Mouse (Mus musculus) gastrocnemius, postnatal 25 days (tissue): ENCODE measurements around the gene Steap3. TPM values are rescaled to one million over a fixed set of nuclear protein-coding genes. Genes with fewer than 3 reads are reported as not detected.
"Not testable (repeated sequence)": the region's sequence is repeated elsewhere in the genome, so short reads cannot be mapped to it uniquely, and the experiment has no call there.

Experiments used
- DNase-seq: peaks from one replicate; pipeline ENCODE4 v3.0.0; 2022
- long read RNA-seq, 2 experiments: library from polyadenylated mRNA; stranded (forward); transcript quantifications; one replicate each; pipeline ENCODE4 v2.0.0; 2021
- total RNA-seq, 2 experiments: library from RNA; stranded (reverse); gene quantifications; 1 replicate in 1 of 2; 2 replicates in 1 of 2; pipeline ENCODE4 v1.2.3; 2021

Steap3 gene
- 10 to 100 TPM; 21.6 to 22.6 TPM for total RNA-seq
- long read RNA-seq, experiment 1, partial matches to known transcripts: 0 of 11 reads
- long read RNA-seq, experiment 1, other reads (novel, unspliced or antisense): 8 of 11 reads
- long read RNA-seq, experiment 2, partial matches to known transcripts: 4 of 25 reads
- long read RNA-seq, experiment 2, other reads (novel, unspliced or antisense): 17 of 25 reads

DNA sequence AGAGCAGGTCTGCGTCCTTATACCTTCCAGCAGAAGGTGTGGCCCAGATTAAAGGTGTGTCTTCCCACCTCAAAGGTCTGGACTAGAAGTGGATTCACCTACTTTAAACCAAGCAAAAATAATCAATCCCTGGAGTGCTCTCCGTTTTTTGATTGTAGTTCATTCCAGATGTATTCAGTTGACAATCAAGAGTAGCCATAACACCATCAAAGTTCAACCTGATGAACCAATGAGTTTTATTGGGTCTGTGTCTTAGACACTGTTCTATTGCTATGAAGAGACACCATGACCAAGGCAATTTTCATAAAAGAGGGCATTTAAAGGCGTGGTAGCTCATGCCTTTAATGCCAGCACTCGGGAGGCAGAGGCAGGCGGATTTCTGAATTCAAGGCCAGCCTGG is at the start of gene Steap3:
Gene Steap3, minus strand, starts transcription at position 101 of the 400 bp plus-strand sequence.
- DNase-seq: no peak

DNA sequence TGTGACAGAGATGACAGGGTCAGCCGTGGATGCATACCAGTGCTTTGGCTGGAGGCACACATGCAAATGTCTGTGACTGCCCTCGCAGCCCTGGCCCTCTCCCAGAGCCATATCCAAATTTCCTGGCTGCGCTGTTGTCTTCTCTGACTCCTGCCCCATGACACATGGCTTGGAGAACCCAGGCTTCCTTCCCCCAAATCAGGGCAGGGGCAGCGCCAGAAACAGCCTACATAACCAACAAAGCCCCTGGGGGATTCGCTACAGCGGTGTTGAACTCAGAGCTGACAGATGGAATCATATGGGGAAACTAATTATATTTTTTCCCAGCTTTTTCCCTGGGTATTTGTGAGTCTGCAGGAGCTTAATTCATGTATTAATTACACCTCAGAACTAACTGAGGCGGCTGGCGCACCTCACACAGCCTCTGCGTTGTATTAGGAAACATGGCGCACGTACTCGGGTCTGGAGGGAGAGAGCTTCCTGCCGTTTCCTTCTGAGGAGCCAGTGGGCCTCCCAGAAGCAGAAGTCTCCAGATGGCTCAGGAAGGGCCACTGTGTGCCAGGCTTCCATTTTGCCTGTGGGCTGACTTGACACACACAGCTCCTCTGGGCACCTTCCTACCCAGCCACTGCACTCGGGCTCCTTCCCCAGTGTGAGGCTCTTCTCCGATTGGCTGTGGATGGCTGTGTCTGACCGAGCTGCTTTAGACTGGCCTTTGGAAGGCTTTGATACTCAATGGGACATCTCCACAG is 48.9 kb upstream of the Steap3 start:
- DNase-seq: no peak

DNA sequence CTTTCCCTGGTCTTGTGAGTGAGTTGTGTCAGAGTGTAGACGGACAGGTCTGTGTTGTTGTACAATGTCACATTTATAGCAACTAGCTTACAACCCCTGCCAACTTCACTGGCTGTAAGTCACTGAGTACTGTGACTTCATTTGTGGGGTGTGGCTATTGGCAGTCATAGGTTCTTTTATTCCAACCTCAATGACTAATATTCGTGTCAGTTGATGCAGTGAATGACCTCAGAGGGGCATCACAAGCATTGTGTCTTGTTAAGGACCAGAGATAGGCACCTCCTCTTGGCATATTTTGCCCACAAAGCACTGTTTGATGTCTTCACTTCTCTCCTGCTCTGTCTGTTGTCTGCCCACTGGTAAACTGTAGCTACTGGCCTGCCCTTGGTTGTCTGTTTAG is 33.3 kb upstream of the Steap3 start:
- no peak for DNase-seq

DNA sequence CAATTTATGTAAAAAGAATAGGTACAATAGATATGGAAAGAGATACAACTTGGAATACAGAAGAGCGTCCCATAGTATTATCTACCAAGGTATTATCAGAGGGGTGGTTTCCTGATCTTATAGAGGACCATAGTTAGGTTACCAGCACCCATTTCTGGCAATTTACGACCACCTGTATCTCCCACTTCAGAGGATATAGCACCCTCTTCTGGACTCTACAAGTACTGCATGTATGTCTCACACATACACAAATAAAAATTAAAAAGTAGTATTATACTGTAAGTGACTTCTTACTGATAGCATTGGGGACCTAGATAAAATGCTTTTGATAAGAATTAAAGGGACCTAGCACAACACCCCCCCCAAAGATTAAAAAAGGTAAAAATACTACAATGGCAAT is 24.4 kb upstream of the Steap3 start:
- DNase-seq: no peak

DNA sequence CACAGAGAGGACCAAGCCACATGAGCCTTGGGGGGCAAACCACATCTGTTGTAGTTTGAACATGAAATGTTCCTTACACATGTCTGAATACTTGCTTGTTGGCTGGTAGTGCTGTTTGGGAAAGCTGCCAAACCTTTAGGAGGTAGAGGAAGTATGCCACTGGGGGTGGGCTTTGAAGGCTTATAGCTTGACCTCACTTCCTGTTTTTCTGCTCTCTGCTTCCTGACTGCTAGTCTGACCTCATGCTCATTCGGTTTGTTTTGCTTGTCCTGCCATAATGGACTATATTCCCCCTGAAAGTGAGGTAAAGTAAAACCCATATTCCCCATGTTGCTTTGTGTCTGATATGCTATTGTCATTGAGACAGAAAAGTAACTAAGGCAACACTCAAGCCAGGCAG is 21.3 kb upstream of the Steap3 start:
- no peak for DNase-seq

DNA sequence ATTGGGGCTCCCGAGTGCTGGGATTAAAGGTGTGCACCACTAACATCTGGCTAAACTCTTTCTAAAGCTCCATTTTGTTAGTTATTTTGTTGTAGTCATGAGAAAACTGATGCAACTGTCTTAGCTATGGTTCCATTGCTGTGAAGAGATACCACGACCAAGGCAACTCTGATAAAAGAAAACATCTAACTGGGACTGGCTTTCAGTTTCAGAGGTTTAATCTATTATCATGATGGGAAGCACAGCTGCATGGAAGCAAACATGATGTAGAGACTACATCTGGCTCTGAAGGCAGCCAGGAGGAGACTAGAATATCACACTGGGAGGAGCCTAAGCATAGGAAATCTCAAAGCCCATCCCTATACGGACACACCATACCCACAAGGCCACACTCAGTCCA is 19.2 kb upstream of the Steap3 start:
- DNase-seq: no peak

DNA sequence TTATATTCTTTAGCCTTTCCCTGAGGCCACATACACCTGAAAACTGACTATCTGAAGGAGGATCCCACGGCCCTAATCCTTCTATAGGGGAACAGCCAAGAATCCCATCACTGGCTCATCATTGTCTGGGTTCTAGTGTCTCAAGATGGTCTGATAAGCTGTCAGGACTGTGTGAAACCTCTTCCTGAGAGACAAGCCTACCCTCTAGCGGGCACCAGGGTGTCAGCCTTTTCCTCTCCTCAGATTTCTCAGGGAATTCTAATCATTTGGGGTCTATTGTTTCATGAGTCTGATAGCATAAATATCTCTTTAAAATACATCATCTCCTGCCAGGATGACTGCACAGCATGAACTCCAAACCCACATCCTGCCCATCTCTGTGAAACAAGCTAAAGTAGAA is 17.3 kb upstream of the Steap3 start:
- DNase-seq: no peak

DNA sequence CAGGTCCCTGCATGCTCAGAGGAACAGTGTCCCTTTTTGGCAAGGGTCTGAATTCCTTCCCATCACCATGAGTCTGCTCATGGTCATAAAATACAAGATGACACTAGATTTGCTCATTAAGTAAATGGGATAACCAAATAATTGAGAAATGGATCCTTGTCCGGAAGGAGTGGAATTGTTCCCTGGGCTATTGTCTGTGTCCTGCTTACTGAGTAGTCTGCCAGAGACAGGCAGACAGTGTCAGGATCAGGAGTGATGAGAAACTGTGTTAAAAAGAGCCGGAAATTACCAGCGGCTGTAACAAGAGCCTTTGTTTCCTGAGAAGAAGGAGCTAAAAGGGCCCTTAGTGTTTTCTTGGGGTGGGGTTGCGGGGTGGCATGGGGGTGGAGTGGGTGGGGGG is 15.2 kb upstream of the Steap3 start:
- no peak for DNase-seq

DNA sequence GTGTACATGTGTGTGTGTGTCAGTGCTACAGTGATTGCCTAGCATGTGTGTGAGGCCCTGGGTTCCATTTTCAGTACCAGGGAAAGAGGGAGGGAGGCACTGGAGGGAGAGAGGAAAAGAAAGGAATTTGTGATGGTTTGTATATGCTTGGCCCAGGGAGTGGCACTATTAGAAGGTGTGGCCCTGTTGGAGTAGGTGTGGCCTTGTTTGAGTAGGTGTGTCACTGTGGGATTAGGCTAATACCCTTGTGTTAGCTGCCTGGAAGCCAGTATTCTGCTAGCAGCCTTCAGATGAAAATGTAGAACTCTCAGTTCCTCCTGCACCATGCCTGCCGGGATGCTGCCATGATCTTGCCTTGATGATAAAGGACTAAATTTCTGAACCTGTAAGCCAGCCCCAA is 3.6 kb upstream of the Steap3 start:
- DNase-seq: not testable (repeated sequence)

DNA sequence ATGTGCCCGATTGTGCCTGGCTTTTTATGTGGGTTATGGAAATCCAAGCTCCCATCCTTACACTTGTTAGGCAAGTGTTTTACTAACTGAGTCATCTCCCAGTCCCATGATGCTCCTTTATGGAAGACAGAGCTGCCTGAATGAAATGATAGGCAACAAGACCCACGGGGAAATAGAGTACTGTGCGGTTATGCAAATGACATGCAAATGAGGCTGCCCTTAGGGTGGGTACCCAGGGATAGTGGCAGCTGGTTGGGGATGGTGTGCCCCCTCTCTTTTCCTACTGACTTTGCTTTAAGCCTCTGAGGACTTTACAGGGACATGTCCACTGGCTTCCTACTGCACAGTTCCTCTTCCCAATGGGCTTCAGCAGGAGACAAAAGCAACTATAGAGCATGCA is 2.7 kb upstream of the Steap3 start:
- DNase-seq: no peak

DNA sequence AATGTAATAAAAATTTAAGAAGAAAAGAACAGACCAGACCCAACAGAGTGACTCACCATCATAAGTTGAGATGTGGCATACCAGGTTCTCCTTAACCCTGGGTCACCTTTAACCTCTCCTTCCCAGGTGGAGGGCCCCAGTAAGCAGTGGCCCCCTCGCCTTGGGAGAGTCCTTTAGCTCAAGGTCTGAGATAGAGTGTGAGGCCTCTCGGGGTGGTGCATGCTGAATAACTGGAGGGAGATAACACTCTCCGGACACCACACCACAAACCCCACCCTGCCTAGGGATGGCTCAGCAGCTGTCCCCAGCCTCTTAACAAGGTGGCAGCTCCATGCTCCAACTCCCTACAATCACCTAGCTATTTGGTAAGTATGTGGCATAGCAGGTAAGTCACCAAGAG is 1.6 kb downstream of the Steap3 start:
- no peak for DNase-seq

DNA sequence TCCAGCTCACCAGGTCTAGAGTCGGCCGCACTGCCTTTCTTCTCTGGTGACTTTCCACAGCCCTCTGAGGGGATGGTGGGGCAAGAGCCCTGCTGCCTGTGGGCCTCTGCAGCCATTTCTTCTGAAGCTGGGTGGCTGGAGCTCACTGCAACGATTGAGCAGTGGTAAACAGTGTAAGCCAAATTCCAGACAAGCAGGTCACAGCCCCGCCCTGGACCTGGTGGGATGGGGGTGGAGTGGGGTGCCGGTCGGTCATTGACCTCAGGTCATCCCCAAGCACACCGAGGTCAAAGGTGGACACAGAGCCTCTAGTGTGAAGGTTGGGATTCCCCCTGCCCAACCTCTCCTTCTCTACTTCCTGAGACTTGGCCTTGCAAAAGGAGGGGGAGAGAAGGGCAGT is 2.4 kb downstream of the Steap3 start:
- no peak for DNase-seq

DNA sequence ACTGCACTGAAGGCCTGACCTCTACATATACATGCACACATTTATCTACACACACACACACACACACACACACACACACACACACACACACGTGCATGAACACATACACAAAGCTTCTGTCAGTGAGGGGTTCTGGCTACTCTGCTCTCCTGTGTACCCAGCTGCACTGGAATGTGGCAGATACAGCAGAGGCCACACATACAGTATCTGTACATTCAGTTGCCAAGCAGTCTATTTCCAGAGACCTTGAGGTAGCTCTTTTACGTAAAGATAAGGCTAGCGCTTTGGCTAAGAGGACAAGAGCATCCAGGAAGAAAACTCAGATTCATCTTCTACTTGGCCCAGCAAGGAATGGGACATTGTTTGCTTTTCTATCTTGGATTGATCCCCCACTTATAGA is 4.9 kb downstream of the Steap3 start:
- DNase-seq: no peak

DNA sequence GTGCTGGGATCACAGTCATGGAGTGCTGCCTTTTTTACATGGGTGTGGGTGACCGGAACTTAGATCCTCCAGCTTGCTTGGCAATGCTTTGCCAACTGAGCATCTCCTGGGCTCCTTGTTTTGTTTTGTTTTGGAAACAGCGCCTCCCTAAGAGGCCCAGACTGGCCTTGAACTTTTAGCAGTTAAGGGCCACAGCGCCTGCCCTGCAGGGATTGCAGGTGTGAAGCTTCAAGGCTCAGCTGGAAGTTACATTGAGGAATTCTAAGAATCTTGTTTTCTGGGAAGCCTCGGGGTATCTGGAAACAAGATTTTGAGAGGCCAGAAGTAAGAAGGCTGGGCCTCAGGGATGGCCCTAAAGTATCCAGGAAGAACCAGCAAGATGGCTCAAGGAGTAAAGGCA is 6.0 kb downstream of the Steap3 start:
- no peak for DNase-seq

DNA sequence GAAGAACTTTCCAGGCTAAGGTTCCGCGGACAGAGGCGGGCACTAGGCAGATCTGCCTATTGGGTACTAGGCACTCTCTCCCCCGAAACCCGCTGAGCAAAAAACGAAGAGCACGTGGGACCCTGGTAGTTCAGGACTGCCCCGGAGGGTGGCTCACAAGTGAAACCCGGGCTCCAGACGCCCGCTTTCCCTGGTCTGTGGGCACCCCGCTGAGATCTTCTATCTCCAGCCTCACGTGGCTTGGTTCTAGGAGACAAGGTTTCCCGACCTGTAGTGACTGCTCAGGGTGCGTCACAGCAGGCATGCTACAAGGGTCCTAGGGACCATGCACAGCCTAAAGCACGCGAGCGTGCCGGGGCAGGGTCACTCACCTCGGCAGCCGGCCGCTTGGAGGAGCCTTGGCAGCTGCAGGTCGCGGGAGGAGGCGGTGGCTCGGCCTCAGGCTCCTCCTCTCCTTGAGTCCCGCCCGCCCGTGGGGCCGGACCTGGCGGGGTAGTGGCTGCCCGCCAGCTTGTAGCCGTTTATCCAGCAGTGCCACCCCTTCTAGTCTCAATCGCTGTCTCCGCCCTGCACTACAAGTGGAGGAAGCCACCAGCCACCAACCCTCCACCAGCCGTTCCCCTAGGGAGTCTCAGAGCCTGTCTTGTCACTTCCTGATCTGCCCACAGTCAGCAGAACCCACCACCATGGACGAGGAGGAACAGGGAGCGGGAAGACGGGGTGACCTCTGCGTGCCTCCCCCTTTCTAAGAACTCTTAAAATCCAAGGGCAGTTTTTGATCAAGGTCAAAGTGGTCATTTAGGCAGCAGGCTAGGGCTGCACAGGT is 7.4 kb downstream of the Steap3 start:
- peak; percentile 90 for DNase-seq

DNA sequence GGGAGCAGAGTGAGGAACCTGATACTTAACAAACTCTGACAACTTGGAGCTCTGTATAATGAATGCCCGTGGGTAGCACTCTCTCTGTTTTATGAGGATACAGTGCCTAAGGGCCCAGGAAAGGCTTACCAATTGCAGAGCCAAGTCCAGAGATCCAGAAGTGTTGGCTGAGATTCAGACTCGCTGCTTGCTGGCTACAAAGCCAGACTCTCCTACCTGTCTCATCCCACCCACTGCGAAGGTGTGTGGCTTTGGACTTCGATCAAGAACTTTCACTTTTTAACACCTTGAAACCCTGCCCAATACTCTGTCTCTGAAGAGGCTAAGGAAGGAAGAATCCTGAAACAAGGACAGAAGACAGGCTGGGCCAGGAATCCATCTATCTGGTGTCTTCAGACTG is 9.3 kb downstream of the Steap3 start:
- no peak for DNase-seq

DNA sequence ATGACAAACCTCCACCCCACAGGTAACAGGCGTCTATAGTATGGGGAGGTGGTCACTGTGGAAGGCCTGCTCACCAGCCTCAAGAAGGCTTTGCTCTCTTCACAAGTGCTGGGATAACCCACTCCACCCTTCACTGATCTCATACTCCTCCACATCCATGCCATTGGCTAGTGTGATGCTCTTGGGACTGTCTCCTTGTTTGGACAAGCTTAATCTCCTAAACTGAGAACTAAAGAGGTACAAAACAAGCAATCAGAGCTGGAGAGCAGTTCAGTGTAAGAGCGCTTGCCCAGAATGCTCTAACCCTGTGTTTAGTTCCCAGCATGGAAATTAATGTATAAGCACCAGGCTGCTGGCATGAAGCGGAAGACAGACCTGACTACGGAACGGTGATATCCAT is 11.3 kb downstream of the Steap3 start:
- no peak for DNase-seq

DNA sequence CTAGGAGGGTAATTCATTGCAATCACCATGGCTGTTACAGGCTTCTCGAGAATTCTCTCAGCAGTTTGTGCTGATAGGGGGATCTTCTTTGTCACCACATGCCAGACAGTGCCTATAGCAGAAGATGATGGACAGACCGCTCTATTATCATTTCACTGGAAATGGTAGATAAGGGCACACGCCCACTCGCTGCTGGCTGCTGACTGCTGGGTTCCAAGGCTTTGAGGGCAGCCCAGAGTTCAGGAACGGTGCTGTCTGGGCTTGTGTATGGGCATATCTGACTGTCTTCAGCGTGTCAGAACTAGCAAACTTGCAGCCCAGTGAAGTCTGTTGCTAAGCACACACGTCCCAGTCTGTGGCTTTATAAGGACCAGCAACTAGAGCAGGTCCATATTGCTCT is 13.3 kb downstream of the Steap3 start:
- DNase-seq: no peak

DNA sequence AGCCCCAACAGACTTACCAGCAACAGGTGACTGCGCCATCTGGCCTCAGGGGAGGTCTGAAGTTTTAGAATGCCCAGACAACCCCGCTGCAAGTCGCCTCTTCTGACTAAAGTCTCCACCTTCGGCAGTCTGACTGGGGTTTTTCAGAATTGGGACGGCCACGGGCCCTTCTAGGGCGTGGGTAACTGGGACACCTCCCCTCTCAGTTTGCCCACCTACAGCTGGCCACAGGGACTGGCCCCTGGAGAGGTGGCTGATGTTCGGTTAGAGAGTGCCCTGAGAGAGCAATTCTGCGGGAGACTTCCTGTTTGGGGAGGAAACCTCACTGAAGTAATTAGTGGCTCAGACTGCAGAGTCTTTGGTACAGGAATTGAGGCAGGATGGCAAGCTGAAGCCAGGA is 13.8 kb downstream of the Steap3 start:
- peak; percentile 50 for DNase-seq

DNA sequence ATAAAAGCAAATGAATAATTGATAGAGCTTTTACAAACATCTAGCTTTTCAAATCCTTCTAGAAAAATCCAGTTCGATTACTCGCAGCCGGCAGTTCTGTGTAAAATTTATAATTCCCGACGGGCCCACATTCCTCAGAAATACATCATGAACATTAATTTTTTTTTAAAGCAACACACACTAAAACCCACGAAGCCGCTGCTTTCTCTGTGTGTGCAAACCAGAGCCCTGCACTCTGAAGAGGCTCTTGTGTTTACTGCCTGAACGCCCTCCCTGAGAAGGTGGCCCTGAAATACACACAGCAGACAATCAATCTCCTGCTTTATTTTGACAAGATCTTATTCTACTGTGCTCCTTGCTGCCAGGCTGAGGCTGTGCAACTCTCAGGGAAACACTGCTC is 14.3 kb downstream of the Steap3 start:
- no peak for DNase-seq

DNA sequence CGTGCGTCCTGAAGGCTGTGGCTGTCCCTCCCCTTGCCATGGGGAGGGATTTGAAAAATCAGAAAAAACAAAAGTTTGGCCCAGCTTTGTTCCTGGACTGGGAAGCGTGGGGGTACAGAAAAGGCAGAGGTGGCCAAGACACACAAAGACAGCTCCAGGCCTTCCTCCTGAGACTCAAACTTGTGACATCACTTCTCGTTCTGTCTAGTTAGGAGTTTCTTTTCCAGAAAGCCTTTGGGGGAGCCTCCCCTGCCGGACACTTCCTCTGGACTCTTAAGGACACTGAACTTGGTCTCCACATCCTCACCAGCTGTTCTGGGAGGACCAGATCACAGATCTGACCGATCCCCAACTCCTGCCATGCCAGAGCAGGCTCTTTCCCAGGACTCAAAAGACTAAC is 18.8 kb downstream of the Steap3 start:
- peak; percentile 57 for DNase-seq

DNA sequence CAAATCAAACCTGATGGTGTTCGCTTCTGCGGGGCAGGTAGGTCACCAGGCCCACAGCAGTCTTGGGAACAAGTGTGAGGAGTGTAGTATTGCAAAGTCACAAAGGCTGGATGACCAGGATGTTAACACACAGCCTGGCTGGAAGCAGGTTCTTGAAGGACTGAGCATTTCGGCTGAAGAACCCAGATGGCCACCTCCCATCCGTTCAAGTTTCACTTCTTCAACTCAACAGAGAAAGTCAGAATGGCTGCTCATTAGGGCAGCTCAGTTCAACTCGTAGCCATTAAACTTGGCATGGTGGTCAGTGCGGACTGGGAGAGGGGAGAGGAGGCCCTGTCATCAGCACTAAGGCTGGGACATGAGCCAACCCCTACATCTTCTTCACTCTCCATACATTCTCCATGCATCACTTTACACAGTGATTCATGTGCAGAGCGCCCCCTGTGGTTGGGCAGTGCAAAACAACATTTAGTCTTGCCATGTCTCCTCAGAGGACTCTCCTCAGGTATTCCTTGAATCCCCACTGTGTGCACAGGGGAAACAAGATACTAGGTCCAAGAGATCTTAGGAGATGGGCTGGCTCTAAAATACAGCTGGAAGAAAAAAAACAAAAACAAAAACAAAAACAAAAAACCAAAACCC is 19.9 kb downstream of the Steap3 start:
- DNase-seq: no peak

DNA sequence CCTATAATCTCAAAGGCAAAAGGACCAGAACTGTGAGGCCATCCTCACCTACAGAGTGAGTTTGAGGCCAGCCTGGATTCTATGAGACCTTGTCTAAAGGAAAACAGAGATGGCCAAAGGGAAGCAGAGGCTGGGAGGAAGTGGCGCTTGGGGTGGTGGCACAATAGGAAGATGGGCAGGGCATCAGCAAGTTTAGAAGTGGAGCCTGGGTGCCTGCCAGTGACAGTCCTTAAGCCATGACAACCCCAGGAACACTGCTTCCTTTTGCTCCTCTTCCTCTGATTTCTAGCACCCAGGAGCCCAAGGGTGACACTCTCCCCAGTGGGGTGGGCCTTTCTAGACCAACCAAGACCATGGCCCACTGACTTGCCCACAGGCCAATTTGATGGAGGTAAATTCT is 21.3 kb downstream of the Steap3 start:
- no peak for DNase-seq
